Mouse (Mus musculus) kidney, adult 8-10 months (tissue): ENCODE results near the gene Hspa1a.
A peak's percentile ranks its signal among the peaks of the same experiment; 100 is the strongest.
"Not testable (repeated sequence)": the region's sequence is repeated elsewhere in the genome, so short reads cannot be mapped to it uniquely, and the experiment has no call there.

Source experiments
- DNase-seq, 2 experiments: peaks; one replicate each; pipeline ENCODE4 v3.0.0; 2022

Hspa1a gene

DNA sequence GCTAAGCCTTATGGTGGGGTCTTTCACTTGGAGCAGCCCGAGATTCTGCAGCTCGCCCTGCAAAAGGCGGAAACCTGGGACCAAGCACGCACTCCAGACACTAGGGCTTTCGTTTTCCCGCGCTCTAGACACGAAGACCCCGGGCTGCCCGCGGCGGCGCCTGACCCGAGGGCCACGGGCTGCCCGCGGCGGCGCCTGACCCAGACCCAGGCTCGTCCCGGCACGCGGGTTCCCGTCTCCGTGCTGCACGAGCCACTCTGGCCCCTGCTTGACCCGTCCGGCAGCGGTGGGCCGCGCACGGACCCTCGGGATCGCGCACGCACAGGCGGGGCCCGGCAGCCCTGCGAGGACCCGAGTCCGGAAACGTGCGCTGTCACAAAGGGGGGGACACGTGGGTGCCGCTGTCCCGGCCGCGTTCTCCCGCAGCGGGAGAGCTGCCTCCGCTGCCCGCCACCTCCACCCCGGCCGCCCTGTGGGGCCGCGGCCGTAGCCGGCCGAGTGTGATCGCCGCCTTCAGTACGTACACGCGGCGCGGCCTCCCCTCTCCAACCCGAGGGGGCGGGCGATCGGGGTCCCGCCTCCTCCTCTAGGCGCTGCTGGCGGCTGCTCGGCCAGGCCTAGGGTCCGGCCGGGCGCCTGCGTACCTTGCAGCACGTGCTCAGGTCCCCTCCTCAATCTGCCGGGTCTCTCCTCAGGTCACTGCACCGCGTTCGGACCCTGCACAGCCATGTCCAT is 28.9 kb upstream of the Hspa1a start, which contains the start of gene Vars:
Gene Vars, plus strand, starts transcription at position 271 of the 735 bp plus-strand sequence.
- DNase-seq, result peak; percentile 76 to 82

DNA sequence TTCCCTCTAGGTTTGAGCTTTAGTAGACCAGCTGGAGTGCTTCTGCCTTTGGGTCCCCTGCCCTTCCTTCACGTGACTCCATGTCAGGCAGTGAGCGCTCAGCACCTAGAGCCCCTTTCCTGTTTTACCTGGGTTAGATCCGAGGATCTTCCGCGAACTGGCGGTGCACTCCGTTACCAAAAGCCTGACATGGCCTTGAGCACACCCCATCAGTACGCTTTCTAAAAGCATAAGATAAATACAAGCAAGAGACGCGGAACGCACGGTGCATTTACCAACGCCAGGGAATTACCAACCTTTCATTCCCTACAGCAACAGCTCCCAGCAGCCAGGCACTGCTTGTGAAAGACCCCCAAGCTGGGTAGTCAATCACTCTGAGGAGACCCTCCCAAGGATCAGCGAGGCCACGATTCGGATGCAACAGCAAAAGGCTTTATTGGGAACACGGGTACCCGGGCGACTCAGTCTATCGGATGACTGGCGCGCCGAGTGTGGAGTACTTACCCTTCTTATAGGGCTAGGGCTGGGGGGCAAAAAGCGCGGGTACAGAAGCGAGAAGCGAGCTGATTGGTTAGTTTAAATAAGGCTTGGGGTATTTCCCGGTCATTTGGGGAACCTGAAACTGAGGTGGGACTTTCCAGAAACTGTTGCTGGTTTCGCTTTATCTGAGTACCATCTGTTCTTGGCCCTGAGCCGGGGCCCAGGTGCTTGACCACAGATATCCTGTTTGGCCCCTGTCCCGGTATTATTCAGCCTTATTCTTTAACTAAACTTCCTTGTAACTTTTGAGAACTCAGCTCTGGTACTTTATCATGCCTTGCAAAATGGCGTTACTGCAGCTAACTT is 28.1 kb upstream of the Hspa1a start:
- DNase-seq, result not testable (repeated sequence)

DNA sequence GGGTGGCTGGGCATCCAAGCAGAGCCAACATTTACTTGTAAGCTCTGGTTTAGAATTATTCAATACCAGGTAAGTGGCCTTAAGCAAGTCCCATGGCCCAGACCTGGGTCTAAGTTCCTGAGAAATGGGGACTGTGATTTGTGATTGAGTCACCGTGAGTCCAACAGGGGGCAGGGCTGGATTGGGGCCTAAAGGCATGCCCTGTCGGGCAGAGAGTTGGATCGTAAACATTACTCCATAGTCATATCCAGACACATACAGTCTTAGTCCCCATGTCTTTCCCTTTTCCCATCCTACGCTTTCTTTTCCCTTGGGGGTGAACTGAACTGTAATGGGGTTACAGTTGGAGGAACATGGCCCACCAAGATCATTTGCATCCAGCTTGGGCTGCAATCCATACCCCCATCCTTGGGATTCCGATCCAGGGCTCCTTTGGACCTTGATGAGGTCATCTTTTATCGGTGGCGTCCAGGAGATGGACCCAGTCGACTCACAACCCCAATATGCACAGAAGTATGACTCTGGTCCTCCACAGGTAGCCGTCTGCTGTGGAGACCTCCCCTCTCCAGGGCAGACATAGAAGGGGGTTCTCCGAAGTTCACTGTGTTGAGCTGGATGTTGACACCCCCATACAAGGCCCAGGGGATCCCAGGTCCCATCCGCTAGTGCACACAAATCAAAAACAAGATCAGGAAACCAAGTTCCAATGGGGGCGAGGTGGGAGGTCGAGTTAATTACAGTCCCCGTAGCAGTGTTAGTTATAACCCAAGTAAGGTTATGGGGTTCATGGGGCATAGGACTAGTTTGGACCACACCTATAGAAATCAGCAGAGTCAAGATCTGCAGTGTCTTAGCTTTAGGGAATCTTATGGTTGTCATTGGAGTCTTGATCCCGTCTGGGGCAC is 26.8 kb upstream of the Hspa1a start:
- no peak for DNase-seq

DNA sequence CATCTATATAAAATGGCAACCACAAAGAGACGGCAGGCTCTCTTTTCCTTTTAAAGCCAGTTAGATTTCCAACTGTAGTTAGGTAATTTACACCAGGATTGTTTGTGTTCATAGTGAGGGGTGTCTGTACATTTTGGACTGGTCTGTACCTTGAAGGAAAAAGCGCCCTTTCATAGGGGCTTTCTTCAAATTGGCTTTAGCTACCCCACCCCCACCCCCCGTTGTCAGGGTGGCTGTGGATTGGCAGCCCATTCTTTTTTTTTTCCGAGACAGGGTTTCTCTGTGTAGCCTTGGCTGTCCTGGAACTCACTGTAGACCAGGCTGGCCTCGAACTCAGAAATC is 25.2 kb upstream of the Hspa1a start:
- no peak for DNase-seq

DNA sequence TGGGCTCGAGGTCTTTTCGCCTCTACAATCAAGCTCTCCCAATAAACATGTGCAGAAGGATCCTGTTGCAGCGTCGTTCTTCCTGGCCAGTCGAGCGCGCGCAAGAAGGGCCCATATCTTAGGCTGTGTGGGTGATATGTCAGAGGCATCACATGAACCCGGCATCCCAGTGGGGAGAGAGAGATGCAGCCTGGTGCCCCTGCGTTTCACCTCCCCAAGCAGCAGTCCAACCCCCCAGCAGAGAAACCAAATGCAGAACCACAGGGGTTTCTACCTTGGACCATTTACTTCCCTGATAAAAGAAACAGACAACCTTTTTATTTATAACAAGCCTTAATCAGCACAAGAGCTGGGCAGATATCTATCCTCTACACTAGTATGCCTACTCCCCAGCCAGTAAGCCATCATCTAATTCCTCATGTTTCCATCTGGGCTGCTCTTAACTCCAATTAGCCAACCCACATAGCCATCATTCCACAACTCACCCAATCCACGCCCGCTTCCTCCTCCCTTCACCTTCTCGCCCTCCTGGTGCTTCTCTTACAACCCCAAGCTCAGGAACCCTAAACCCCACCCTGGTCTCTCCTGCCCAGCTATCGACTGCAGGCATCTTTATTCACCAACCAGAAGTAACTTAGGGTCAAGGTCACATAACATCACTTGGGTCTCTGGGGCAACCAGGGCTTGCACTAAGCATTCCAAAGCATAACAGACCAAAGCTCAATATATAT is 24.6 kb upstream of the Hspa1a start:
- DNase-seq, result no peak

DNA sequence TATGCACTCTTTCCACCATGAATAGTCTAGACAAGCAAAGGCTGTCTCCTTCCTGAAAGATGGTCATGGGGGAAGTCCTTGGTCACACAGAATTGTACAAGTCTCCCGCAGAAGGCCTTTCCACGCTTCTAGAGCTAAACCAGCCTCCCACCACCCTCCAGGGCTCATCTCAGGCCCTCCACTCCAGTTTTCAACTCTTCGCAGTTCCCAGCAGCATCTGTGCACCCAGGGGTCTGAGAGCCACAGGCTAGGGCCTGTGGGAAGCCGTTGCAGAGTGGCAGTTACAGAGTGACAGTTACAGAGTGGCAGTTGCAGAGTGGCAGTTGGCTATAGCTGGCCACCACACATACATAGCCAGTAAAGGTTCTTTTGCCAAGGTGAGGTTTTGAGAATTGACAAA is 24.0 kb upstream of the Hspa1a start:
- not testable (repeated sequence) for DNase-seq

DNA sequence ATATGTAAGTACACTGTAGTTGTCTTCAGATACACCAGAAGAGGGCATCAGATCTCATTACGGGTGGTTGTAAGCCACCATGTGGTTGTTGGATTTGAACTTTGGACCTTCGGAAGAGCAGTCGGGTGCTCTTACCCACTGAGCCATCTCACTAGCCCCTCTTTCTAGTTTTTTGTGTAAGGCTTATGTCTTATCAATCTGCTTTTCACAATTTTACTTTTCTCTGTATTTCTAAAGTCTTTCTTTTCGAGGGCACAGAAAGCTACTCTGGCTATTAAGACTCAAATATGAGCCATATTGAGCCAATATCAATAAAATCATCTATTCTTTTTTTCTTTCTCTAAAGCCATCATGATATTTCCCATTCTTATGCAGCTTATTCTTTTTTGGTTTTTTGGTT is 23.2 kb upstream of the Hspa1a start:
- not testable (repeated sequence) for DNase-seq

DNA sequence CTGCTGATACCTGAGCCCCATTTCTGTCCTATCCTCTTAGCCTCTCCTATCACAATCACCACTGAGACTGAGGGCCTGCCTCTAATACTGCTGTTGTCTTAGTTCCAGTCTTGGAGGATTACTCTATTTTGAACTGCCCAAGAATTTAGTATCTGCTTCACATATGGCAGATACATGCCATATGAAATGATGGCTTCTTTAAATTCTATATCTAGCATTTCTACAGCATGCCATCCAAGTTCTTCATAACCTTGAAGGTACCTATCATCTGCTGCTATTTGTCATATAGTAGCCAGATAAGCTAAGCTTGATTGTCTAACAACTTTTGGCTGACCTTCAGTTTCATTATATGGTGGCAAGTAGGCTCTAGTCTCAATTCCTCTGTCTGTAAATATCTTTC is 22.8 kb upstream of the Hspa1a start:
- no peak for DNase-seq

DNA sequence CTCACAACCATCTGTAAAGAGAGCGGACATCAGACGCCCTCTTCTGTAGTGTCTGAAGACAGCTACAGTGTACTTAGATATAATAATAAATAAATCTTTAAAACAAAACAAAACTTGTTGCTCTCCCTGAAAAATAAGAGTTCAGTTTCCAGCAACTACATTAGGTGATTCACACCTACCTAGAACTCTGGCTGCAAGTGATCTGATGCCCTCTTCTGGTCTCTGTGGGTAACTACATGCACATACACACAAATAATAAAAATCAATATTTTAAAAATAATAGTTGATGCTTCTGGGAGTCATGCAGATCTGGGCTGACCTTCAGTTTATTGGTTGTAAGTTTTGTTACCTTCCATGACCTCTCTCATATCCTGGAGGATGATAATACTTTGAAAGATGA is 12.3 kb upstream of the Hspa1a start:
- DNase-seq, result no peak

DNA sequence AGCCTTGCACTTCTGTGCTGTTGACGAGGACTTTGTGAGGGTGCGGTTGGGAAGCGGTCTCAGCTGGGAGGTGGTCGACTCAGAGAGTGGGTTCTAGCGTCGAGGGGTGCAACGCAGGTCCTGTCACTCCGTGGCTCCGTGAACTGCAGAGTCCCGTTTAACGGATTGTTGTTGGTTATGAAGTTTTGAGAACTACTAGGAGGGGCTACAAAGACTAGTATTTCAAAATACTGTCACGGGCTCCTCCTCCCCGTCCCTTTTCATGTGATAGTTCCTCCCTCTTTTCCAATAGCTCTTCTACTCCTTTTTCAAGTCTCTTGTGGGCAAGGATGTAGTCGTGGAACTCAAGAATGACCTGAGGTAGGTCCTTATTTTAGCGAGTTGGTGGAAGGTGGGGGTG is 10.4 kb upstream of the Hspa1a start:
- DNase-seq, result no peak

DNA sequence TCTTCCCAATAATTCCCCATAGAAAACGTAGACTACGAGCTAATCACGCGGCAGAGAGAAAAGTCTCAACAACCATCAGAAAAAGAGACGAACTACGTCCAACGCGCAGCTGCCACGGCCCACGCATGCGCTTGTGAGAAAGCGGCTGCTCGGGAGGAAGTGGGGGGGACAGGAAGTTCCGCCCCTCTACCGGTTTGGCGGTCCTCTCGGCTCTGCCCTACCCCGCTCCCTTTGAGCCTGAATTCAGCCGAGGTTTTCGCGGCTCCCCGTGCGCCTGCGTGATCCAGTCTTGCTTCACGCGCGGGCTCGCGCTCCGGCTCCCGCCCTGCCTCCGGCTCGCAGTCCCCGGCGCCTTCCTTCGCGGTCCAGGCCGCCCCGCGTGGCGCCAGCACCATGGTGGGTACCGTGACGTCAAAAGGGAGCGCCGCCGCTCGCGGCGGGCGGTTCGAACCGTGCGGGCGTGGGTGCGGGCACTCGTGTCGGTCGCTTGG is 9.8 kb upstream of the Hspa1a start, which contains the start of gene Lsm2:
Gene Lsm2, plus strand, starts transcription at position 173 of the 491 bp plus-strand sequence.
- peak; percentile 89 to 91 for DNase-seq

DNA sequence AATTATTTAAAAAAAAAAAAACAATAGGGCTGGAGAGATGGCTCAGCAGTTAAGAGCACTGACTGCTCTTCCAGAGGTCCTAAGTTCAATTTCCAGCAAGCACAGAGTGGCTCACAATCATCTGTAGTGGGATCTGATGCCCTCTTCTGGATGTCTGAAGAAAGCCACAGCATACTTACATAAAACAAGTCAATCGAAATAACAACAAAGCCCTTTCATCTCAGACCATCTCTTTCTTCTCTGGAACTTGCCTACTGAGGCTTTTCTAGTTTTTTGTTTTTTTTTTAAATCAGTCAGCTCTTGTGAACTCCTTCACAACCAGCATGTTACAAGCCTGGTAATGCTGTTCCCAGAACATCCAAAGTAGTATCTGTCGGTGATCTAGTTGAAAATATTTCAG is 8.7 kb upstream of the Hspa1a start:
- DNase-seq, result peak; percentile 55 to 78

DNA sequence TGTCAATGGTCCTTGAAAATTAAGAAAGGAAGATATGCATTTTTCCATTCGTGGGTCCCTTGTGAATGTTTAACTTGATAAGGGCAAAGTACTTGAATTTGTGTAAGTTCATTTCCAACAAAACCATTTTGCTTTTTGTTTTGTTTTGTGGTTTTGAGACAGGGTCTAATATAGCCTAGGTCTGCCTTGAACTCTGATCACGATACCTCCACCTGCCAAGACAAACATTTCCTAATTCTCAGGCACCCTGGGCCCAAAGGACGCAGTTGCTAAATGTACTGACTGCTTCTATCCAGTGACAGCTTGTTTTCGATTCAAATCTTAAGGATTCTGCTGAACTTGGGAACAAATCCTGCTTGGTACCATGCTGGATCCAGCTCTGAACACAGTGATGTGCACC is 7.7 kb upstream of the Hspa1a start:
- DNase-seq, result no peak

DNA sequence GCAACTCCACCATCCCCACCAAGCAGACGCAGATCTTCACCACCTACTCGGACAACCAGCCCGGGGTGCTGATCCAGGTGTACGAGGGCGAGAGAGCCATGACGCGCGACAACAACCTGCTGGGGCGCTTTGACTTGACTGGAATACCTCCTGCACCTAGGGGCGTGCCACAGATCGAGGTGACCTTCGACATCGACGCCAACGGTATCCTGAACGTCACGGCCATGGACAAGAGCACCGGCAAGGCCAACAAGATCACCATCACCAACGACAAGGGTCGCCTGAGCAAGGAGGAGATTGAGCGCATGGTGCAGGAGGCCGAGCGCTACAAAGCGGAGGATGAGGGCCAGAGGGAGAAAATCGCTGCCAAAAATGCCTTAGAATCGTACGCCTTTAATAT is 6.3 kb upstream of the Hspa1a start:
- DNase-seq, result no peak

DNA sequence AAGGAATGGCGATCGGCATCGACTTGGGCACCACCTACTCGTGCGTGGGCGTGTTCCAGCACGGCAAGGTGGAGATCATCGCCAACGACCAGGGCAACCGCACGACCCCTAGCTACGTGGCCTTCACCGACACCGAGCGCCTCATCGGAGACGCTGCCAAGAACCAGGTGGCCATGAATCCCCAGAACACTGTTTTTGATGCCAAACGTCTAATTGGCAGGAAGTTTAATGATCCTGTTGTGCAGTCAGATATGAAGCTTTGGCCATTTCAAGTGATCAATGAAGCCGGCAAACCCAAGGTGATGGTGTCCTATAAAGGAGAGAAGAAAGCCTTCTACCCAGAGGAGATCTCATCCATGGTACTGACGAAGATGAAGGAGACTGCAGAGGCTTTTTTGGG is 5.0 kb upstream of the Hspa1a start:
- no peak for DNase-seq

DNA sequence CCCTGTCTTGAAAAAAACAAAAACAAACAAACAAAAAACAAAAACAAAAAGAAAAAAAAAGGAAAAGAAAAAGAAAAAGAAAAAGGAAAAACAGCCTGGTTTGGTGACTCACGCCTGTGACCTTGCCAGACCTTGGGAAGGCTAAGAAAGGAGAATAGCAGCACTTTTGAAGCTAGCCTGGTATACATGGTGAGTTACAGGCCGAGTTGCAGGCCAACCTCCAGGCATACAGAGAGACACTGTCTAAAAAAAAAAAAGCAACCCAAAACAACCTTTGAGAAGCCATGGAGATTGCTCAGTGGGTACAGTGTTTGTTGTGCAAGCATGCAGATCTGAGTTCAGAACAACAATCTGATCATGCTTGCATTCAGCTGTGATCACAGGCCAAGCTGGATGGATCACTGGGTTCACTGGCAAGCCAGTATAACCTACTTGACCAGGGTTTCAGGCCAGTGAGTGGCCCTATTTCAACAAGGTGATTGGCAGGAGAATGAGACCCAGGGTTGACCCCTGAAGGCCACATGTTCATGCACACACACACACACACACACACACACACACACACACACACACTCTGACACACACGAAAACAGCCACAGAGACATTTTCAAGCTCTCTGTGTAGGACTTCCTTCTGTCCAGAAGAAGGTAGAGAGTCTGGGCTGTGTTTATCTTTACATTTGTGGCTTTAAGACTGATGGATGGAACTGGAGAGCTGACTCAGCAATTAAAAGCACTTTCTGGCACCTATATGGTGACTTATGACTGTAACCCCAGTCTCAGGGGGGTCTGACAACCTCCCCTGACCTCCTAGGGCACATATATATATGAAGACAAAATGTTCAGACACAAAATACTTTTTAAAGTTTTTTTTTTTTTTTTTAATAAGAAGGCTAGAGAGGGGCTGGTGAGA is 3.9 kb upstream of the Hspa1a start:
- no peak for DNase-seq

DNA sequence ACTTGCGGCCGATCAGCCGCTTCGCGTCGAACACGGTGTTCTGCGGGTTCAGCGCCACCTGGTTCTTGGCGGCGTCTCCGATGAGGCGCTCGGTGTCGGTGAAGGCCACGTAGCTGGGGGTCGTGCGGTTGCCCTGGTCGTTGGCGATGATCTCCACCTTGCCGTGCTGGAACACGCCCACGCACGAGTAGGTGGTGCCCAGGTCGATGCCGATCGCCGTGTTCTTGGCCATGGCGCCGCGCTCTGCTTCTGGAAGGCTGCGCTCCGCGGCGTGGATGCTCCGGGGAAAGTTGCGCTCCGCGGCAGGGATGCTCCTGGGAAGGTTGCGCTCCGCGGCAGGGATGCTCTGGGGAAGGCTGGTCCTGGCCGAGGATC is 275 bp downstream of the Hspa1a start:
- DNase-seq, result peak in 1 of 2 experiments; percentile 3

DNA sequence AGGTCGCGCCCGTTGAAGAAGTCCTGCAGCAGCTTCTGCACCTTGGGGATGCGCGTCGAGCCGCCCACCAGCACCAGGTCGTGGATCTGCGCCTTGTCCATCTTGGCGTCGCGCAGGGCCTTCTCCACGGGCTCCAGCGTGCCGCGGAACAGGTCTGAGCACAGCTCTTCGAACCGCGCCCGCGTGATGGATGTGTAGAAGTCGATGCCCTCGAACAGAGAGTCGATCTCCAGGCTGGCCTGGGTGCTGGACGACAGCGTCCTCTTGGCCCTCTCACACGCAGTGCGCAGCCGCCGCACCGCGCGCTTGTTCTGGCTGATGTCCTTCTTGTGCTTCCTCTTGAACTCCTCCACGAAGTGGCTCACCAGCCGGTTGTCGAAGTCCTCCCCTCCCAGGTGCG is 1.1 kb downstream of the Hspa1a start:
- peak in 1 of 2 experiments; percentile 1 for DNase-seq

DNA sequence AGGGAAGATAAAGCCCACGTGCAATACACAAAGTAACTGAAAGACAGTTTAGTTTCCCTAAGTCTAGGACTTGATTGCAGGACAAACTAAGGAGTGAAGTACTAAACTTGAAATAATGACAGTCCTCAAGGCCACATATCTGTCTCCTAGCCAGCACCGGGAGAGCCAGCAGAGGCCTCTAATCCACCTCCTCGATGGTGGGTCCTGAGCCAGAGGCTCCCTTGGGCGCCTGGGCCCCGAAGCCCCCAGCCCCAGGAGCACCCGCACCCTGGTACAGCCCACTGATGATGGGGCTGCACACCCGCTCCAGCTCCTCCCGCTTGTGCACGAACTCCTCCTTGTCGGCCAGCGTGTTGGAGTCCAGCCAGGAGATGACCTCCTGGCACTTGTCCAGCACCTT is 2.1 kb downstream of the Hspa1a start, which contains the start of gene Gm20481:
Gene Gm20481, plus strand, starts transcription at position 91 of the 400 bp plus-strand sequence.
- not testable (repeated sequence) for DNase-seq

DNA sequence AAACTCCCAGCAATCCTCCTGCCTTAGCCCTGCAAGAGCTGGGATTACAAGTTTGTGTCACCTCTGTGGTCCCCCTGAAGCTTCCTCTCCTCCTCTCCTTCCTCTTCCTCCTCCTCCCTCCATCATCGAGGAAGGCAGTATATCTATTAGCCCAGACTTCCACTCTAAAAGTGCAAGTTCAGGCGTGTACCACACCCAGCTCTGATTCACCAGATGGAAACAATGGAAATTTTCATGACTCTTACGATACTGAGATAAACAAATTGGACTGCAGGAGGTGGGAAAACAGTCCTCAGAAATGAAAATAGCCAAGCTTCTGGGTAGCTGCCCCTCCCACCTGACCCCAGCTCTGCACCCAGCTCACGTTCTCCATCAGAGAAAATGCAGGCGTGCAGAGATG is 6.3 kb downstream of the Hspa1a start:
- no peak for DNase-seq

DNA sequence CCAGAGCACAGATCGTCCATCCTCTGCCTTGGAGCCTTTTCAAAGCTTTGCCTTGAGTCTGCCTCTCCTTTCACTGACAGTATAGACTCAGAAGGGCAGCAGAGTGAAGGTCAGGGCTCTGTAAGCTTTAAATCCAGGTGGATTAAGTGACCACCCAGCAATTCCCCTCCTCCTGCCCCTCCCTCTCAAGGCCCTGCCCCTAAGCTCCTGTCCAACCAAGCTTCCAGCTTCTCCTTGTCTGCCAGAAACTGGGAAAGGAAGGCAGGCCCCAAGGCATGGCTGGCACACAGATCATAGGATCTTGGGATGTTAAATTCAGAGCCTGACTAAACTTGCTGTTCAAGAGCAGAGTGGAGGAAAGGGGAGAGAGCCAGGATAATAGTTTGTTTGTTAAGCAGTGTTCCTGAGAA is 7.3 kb downstream of the Hspa1a start:
- DNase-seq, result peak in 1 of 2 experiments; percentile 76
